Mouse (Mus musculus) hindbrain, embryonic 11.5 days (tissue): ENCODE measurements around the gene Cwc27. TPM values are rescaled to one million over a fixed set of nuclear protein-coding genes. Genes with fewer than 3 reads are reported as not detected.

Experiments used
- ATAC-seq: fragments of 200-750 bp; cut with Nextera tagmentation; 2 replicates; pipeline ENCODE4 v1.8.0; 2017; ENCODE audit warnings: mild to moderate bottlenecking, moderate TSS enrichment, moderate library complexity; ENCODE audit not compliant: low FRiP score
- DNase-seq: peaks from one replicate; pipeline ENCODE4 v3.0.0-alpha.2; 2015; ENCODE audit warnings: low spot score
- H3K27ac ChIP-seq: fragments of 300-500 bp; sonication (generic); 2 replicates; pipeline ENCODE4 v1.5.1; 2014; ENCODE audit warnings: mild to moderate bottlenecking, low read depth, low read length
- H3K27me3 ChIP-seq: fragments of 300-500 bp; sonication (generic); 2 replicates; pipeline ENCODE4 v1.6.1; 2014; ENCODE audit warnings: mild to moderate bottlenecking, low read length, moderate library complexity, mixed read lengths; ENCODE audit not compliant: control insufficient read depth, insufficient read depth
- H3K36me3 ChIP-seq: fragments of 300-500 bp; sonication (generic); 2 replicates; pipeline ENCODE4 v1.6.1; 2014; ENCODE audit warnings: mild to moderate bottlenecking, low read length, moderate library complexity, mixed read lengths; ENCODE audit not compliant: control insufficient read depth, insufficient read depth
- H3K4me1 ChIP-seq: fragments of 300-500 bp; sonication (generic); replicated peaks from 2 replicates; pipeline ENCODE4 v1.6.1; 2014; ENCODE audit warnings: low read length, mixed read lengths; ENCODE audit not compliant: control insufficient read depth, insufficient read depth
- H3K4me2 ChIP-seq: fragments of 300-500 bp; sonication (generic); replicated peaks from 2 replicates; pipeline ENCODE4 v1.6.1; 2014; ENCODE audit warnings: mild to moderate bottlenecking, low read depth, low read length
- H3K4me3 ChIP-seq: fragments of 300-500 bp; sonication (generic); 2 replicates; pipeline ENCODE4 v1.5.1; 2014; ENCODE audit warnings: low read depth, low read length
- H3K9ac ChIP-seq: fragments of 300-500 bp; sonication (generic); 2 replicates; pipeline ENCODE4 v1.6.1; 2014; ENCODE audit warnings: low read depth, low read length
- H3K9me3 ChIP-seq: fragments of 300-500 bp; sonication (generic); 2 replicates; pipeline ENCODE4 v1.6.1; 2016; ENCODE audit warnings: low read length; ENCODE audit not compliant: control insufficient read depth
- WGBS: fragments of 180-500 bp; shearing (Covaris S2); extraction: QIAGEN DNeasy Blood & Tissue Kit; methylation state at CpG from one replicate; pipeline ENCODE4 v1.1.7; 2014; 5-methylcytosine and 5-hydroxymethylcytosine counted together
- polyA plus RNA-seq: library from polyadenylated mRNA; unstranded; fragments of >200 nt; fragmentation: Nextera tagmentation; extraction: Ambion mirVana; gene quantifications from 2 replicates; pipeline ENCODE4 v1.2.1, GENCODE M21; 2014

Cwc27 gene
- polyA plus RNA-seq, 1 experiment from 2014 or later = 33.5 TPM

GRCm38 (mm10) chr13:104644185-104644584 lies 172.8 kb downstream of the Cwc27 start:
- 94% methylated on average over 1 of the region's 1 CpGs for WGBS
- DNase-seq = no peak
- Histone ChIP-seq H3K27me3 (no peaks in the 10 kb centered on the region), H3K36me3 (no peaks in the 10 kb centered on the region), H3K4me1 (no peaks in the 10 kb centered on the region), H3K9me3 (no peaks in the 10 kb centered on the region), H3K4me3 (no peak overlapping the region), H3K9ac (no peak overlapping the region), H3K27ac (no peak overlapping the region), H3K4me2 (no peak overlapping the region)
- ATAC-seq = no peak

GRCm38 (mm10) chr13:104640694-104641454 lies 176.1 kb downstream of the Cwc27 start:
- Histone ChIP-seq H3K4me2 (no peak overlapping the region), H3K4me3 (no peak overlapping the region), H3K36me3 (no peaks in the 10 kb centered on the region), H3K4me1 (no peaks in the 10 kb centered on the region), H3K27ac (no peak overlapping the region), H3K27me3 (no peaks in the 10 kb centered on the region), H3K9me3 (no peaks in the 10 kb centered on the region), H3K9ac (no peak overlapping the region)
- DNase-seq (no peak), ATAC-seq (no peak)
- 83% methylated on average over 5 of the region's 5 CpGs for WGBS

GRCm38 (mm10) chr13:104638988-104639387 lies 178.0 kb downstream of the Cwc27 start:
- 91% methylated on average over 3 of the region's 3 CpGs for WGBS
- H3K36me3 ChIP-seq = no peaks in the 10 kb centered on the region
- ATAC-seq = no peak

GRCm38 (mm10) chr13:104635965-104636462 lies 180.9 kb downstream of the Cwc27 start:
- no peak overlapping the region for H3K4me3 ChIP-seq
- H3K4me2 ChIP-seq = no peak overlapping the region
- ATAC-seq (no peak), DNase-seq (no peak)
- WGBS = 90% methylated on average over 6 of the region's 6 CpGs
- H3K36me3 ChIP-seq = no peaks in the 10 kb centered on the region
- no peaks in the 10 kb centered on the region for H3K27me3 ChIP-seq
- no peaks in the 10 kb centered on the region for H3K9me3 ChIP-seq
- no peaks in the 10 kb centered on the region for H3K4me1 ChIP-seq
- H3K27ac ChIP-seq = no peak overlapping the region
- H3K9ac ChIP-seq = no peak overlapping the region

More at GRCm38 (mm10) chr13:104638988-104639387, 178.0 kb downstream of the Cwc27 start:
- H3K9me3 ChIP-seq = no peaks in the 10 kb centered on the region
- H3K27ac ChIP-seq = no peak overlapping the region
- H3K4me1 ChIP-seq = no peaks in the 10 kb centered on the region
- no peak overlapping the region for H3K4me2 ChIP-seq
- H3K9ac ChIP-seq = no peak overlapping the region
- no peak overlapping the region for H3K4me3 ChIP-seq
- H3K27me3 ChIP-seq = no peaks in the 10 kb centered on the region
- no peak for DNase-seq

- DNase-seq = no peak
- Histone ChIP-seq H3K4me2 (no peak overlapping the region), H3K27me3 (no peaks in the 10 kb centered on the region), H3K9ac (no peak overlapping the region), H3K4me1 (no peaks in the 10 kb centered on the region), H3K36me3 (no peaks in the 10 kb centered on the region), H3K4me3 (no peak overlapping the region), H3K27ac (no peak overlapping the region), H3K9me3 (no peaks in the 10 kb centered on the region)
- no peak for ATAC-seq
- 93% methylated on average over 2 of the region's 2 CpGs for WGBS
Measured at GRCm38 (mm10) chr13:104634708-104635107, 182.2 kb downstream of the Cwc27 start.

- WGBS = 76% methylated on average over 7 of the region's 7 CpGs
- ATAC-seq (no peak), DNase-seq (no peak)
- Histone ChIP-seq H3K27ac (no peak overlapping the region), H3K4me2 (no peak overlapping the region), H3K4me1 (no peaks in the 10 kb centered on the region; the same call in 1 of the 2 replicates), H3K36me3 (no peaks in the 10 kb centered on the region), H3K4me3 (no peak overlapping the region), H3K27me3 (no peaks in the 10 kb centered on the region), H3K9me3 (no peaks in the 10 kb centered on the region), H3K9ac (no peak overlapping the region)
Measured at GRCm38 (mm10) chr13:104632427-104633167, 184.3 kb downstream of the Cwc27 start.

GRCm38 (mm10) chr13:104631621-104632205 lies 185.2 kb downstream of the Cwc27 start:
- Histone ChIP-seq H3K9me3 (no peaks in the 10 kb centered on the region), H3K27ac (no peak overlapping the region), H3K4me1 (no peaks in the 10 kb centered on the region; the same call in 1 of the 2 replicates), H3K36me3 (no peaks in the 10 kb centered on the region), H3K9ac (no peak overlapping the region), H3K4me2 (no peak overlapping the region), H3K27me3 (no peaks in the 10 kb centered on the region), H3K4me3 (no peak overlapping the region)
- WGBS = 87% methylated on average over 7 of the region's 7 CpGs
- DNase-seq = no peak
- no peak for ATAC-seq

- DNase-seq = no peak
- Histone ChIP-seq H3K4me3 (no peak overlapping the region), H3K4me1 (no peaks in the 10 kb centered on the region; the same call in 1 of the 2 replicates), H3K9ac (no peak overlapping the region), H3K27me3 (no peaks in the 10 kb centered on the region), H3K36me3 (no peaks in the 10 kb centered on the region), H3K9me3 (no peaks in the 10 kb centered on the region), H3K4me2 (no peak overlapping the region), H3K27ac (no peak overlapping the region)
- WGBS = 96% methylated on average over 5 of the region's 5 CpGs
- ATAC-seq = no peak
Measured at GRCm38 (mm10) chr13:104630808-104631207, 186.1 kb downstream of the Cwc27 start.
